Mouse (Mus musculus) lung, adult 2 months (tissue): ENCODE measurements at regions not wholly inside any gene's neighbourhood (a gene's known extent, or its start where the extent isn't known, plus 50 kb on each side); places are given as distances from the start of the nearest gene placed in this dataset.

Experiments used
- DNase-seq: peaks from one replicate; pipeline ENCODE4 v3.0.0; 2022
- H3K4me1 ChIP-seq: fragments of 200-500 bp; 2 replicates; pipeline ENCODE4 v1.6.1; 2011; ENCODE audit warnings: low read length; ENCODE audit not compliant: control insufficient read depth, insufficient read depth
- H3K4me3 ChIP-seq: fragments of 200-500 bp; replicated peaks from 2 replicates; pipeline ENCODE3; 2011; ENCODE audit warnings: low read depth, mild to moderate bottlenecking, control low read depth, low read length; ENCODE audit errors: extremely low read depth
- CTCF ChIP-seq: fragments of 200-500 bp; IDR thresholded peaks from 2 replicates; pipeline ENCODE4 v1.5.1; 2011; ENCODE audit warnings: mild to moderate bottlenecking, low read length, control low read depth; ENCODE audit not compliant: insufficient read depth
- POLR2A ChIP-seq: fragments of 200-500 bp; IDR thresholded peaks from 2 replicates; pipeline ENCODE4 v1.6.1; 2011; ENCODE audit warnings: low read depth, mild to moderate bottlenecking, control low read depth, low read length, borderline replicate concordance; ENCODE audit errors: extremely low read depth
- WGBS: fragments of 180-500 bp; shearing (Covaris S2); methylation state at CpG from one replicate; pipeline ENCODE4 v1.1.7; 2018; 5-methylcytosine and 5-hydroxymethylcytosine counted together

GRCm38 (mm10) chr3:21293308-21293707 lies 783.1 kb upstream of the Tbl1xr1 start:
- TF ChIP-seq CTCF (no peak), POLR2A (no peak)
- 88% methylated on average over 2 of the region's 2 CpGs for WGBS
- Histone ChIP-seq H3K4me3 (no peak overlapping the region), H3K4me1 (no peaks in the 10 kb centered on the region)
- no peak for DNase-seq

DNA sequence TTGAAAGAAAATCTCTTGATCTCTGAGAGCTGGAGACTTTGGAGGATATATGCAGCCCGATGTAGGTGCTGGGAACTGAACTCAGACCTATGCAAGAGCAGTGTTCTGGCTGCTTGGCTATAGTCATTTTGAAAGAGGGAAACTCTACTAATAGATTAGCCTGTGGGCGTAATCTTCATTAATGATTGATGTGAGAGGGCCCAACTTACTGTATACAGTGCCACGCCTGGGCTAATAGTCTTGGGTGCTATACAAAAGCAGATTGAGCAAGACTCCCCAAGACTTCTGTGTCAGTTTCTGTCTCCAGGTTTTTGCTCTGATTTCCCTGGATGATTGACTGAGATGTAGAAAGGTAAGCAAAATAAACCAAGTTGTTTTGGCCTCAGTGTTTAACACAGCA lies 781.7 kb upstream of the Tbl1xr1 start:
- Histone ChIP-seq H3K4me3 (no peak overlapping the region), H3K4me1 (no peaks in the 10 kb centered on the region)
- TF ChIP-seq CTCF = no peak
- TF ChIP-seq POLR2A = no peak
- DNase-seq = no peak
- 87% methylated on average over 3 of the region's 3 CpGs for WGBS

DNA sequence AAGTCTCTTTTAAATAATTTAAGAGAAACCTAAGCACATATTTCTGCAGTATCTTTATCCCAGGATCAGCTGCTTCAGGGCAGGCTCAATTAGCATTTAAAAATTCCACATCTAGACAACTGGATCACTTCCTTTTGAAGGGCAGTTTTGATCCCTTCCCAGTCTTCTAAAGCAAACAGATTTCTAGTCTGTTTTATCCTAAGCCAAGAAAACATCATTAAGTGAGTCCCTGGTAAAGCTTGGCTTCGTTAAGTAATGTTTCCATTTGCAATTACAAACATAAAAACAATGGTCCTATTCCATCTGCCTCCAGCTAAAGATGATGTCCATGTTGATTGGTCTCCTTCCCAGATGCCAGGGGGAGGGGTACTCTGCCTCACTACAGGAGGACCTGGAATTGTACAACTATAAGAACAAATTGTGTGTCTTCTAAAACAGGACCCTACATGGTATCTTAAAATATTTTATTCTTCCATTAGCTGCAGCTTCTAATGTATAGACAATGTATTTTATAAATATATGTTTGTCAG lies 779.8 kb upstream of the Tbl1xr1 start:
- H3K4me3 ChIP-seq = no peak overlapping the region
- 26% methylated on average over 1 of the region's 1 CpGs for WGBS
- DNase-seq = no peak
- H3K4me1 ChIP-seq = no peaks in the 10 kb centered on the region
- TF ChIP-seq CTCF = no peak

DNA sequence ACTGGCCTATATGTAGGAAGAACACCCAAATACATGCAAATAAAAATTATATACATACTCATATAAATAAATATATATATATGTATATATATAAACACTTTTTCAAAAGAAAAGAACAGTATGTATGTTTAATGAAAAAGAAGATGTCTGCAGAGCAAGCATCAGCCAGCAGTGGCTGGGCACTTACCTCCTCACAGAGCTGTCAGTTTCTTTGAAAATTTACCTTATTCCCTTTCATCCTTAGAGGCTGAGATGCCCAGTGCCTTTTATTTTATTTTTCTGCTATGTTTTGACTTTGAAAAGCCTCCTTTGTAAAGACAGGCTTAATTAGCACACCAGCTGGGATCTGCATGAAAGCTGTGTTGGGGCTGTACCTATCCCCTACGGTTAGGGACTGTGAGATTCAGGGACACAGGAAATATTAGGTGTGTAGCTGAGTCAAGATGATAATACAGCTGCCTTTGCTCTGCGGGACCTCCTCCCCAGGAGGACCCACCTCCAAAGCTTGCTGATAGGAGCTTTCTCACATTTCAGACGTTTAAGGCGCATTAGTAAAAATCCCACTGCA lies 751.0 kb upstream of the Tbl1xr1 start:
- no peaks in the 10 kb centered on the region for H3K4me1 ChIP-seq
- 67% methylated on average over 4 of the region's 4 CpGs for WGBS
- no peak for TF ChIP-seq POLR2A
- TF ChIP-seq CTCF = no peak
- H3K4me3 ChIP-seq = no peak overlapping the region
- DNase-seq = no peak

GRCm38 (mm10) chr3:21341916-21342315 lies 734.5 kb upstream of the Tbl1xr1 start:
- DNase-seq = no peak
- H3K4me1 ChIP-seq = no peaks in the 10 kb centered on the region
- no peak overlapping the region for H3K4me3 ChIP-seq
- TF ChIP-seq CTCF (no peak), POLR2A (no peak)

- no peak overlapping the region for H3K4me3 ChIP-seq
- no peaks in the 10 kb centered on the region for H3K4me1 ChIP-seq
- TF ChIP-seq POLR2A (no peak), CTCF (no peak)
- 94% methylated on average over 1 of the region's 1 CpGs for WGBS
- DNase-seq = no peak
These were observed 733.4 kb upstream of the Tbl1xr1 start for GRCm38 (mm10) chr3:21343095-21343494.

- Histone ChIP-seq H3K4me3 (no peak overlapping the region), H3K4me1 (no peaks in the 10 kb centered on the region)
- WGBS = 46% methylated on average over 3 of the region's 3 CpGs
- TF ChIP-seq POLR2A (no peak), CTCF (no peak)
- no peak for DNase-seq
These were observed 727.0 kb upstream of the Tbl1xr1 start for GRCm38 (mm10) chr3:21349421-21349820.

GRCm38 (mm10) chr3:21356150-21356549 lies 720.3 kb upstream of the Tbl1xr1 start:
- 73% methylated on average over 3 of the region's 3 CpGs for WGBS
- Histone ChIP-seq H3K4me3 (no peak overlapping the region), H3K4me1 (no peaks in the 10 kb centered on the region)
- no peak for DNase-seq
- TF ChIP-seq POLR2A (no peak), CTCF (no peak)

GRCm38 (mm10) chr3:21356831-21357712 lies 719.4 kb upstream of the Tbl1xr1 start:
- WGBS = 72% methylated on average over 6 of the region's 6 CpGs
- H3K4me3 ChIP-seq = no peak overlapping the region
- no peaks in the 10 kb centered on the region for H3K4me1 ChIP-seq
- no peak for TF ChIP-seq CTCF
- no peak for TF ChIP-seq POLR2A
- no peak for DNase-seq

DNA sequence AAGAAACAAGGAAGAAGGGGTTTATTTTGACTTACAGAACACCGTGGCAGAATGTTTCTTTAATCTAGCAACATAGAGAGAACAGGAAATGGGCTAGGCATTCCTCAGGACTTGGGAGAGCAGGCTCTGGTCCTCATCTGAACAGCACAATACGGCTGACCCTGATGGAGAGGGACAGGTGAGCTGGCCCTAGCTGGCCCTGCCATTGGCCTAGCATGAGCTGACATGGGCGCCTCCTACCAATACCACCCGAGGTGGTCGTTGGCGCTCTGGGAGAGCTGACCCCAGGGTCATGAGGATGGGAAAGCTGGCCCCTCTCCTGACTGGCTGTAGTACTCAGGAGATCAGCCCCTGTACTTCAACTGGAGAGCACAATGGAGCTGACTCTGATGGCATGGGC lies 718.4 kb upstream of the Tbl1xr1 start:
- DNase-seq = no peak
- WGBS = 76% methylated on average over 6 of the region's 6 CpGs
- no peak for TF ChIP-seq POLR2A
- TF ChIP-seq CTCF = no peak
- Histone ChIP-seq H3K4me1 (no peaks in the 10 kb centered on the region), H3K4me3 (no peak overlapping the region)
